Mouse (Mus musculus) megakaryocyte, embryonic 14.5 days (primary cell): ENCODE data around the gene Cpe.

Source experiments
- FLI1 ChIP-seq: IDR thresholded peaks from 2 replicates; pipeline ENCODE4 v1.6.1; 2012; ENCODE audit warnings: low read length, inconsistent platforms, mixed read lengths
- GATA1 ChIP-seq: IDR thresholded peaks from 3 replicates; pipeline ENCODE4 v1.6.1; 2012; ENCODE audit warnings: mixed read lengths, low read length, inconsistent platforms, borderline replicate concordance

DNA sequence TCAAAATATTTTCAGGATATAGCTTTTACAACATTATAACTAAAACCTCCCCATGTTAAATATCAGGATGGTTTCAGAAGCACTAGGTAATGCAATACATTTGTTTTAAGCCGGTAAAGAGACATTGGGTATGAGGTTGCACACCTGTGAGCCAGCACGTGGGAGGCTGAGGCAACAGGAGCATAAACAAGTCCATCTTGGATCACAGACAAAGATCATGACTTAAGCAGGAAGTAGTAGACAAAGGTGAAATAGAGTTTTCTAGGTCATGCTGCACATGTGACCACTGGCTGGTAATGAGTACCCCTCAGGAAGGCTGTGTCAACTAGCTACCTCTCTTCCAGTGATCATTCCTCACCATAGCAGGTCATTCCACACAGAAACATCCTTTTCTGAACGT is 58.0 kb downstream of the Cpe start:
- TF ChIP-seq GATA1 (no peak), FLI1 (no peak)
